Mouse (Mus musculus) erythroblast, embryonic 14.5 days (primary cell): ENCODE results near the gene Gm5414.

Experiments used
- GATA1 ChIP-seq: IDR thresholded peaks from 2 replicates; pipeline ENCODE4 v1.6.1; 2012; ENCODE audit warnings: low read length, inconsistent platforms, mixed read lengths
- TAL1 ChIP-seq: IDR thresholded peaks from 3 replicates; pipeline ENCODE4 v1.6.1; 2012; ENCODE audit warnings: low read length, inconsistent platforms, mixed read lengths

- TF ChIP-seq TAL1 = no peak
- TF ChIP-seq GATA1 = no peak
These were observed 19.3 kb upstream of the Gm5414 start, which contains the start of gene Gm5478 for GRCm38 (mm10) chr15:101647280-101647679.
